Mouse (Mus musculus) hindbrain, postnatal 0 days (tissue): ENCODE results near the gene Adam1a. TPM values are rescaled to one million over a fixed set of nuclear protein-coding genes. Genes with fewer than 3 reads are reported as not detected.

Experiments used
- ATAC-seq: fragments of 200-750 bp; cut with Nextera tagmentation; 2 replicates; pipeline ENCODE4 v1.8.0; 2017; ENCODE audit warnings: mild to moderate bottlenecking, moderate TSS enrichment, moderate library complexity
- DNase-seq: peaks from one replicate; pipeline ENCODE4 v3.0.0-alpha.2; 2015; ENCODE audit warnings: low spot score
- H3K27ac ChIP-seq: fragments of 300-500 bp; sonication (generic); 2 replicates; pipeline ENCODE4 v1.5.1; 2014; ENCODE audit warnings: mild to moderate bottlenecking
- H3K27me3 ChIP-seq: fragments of 300-500 bp; sonication (generic); 2 replicates; pipeline ENCODE4 v1.6.1; 2014; ENCODE audit warnings: low read length, mixed read lengths; ENCODE audit not compliant: insufficient read depth
- H3K36me3 ChIP-seq: fragments of 300-500 bp; sonication (generic); 2 replicates; pipeline ENCODE4 v1.6.1; 2014; ENCODE audit warnings: low read length, mixed read lengths; ENCODE audit not compliant: insufficient read depth
- H3K4me1 ChIP-seq: fragments of 300-500 bp; sonication (generic); 2 replicates; pipeline ENCODE4 v1.6.1; 2014; ENCODE audit warnings: antibody characterized with exemption, low read length, mixed read lengths; ENCODE audit not compliant: insufficient read depth
- H3K4me2 ChIP-seq: fragments of 300-500 bp; sonication (generic); 2 replicates; pipeline ENCODE4 v1.6.1; 2014; ENCODE audit warnings: low read depth, mild to moderate bottlenecking, low read length, moderate library complexity, mixed read lengths
- H3K4me3 ChIP-seq: fragments of 300-500 bp; sonication (generic); 2 replicates; pipeline ENCODE4 v1.5.1; 2014; ENCODE audit warnings: low read length
- H3K9ac ChIP-seq: fragments of 300-500 bp; sonication (generic); replicated peaks from 2 replicates; pipeline ENCODE4 v1.6.1; 2014; ENCODE audit warnings: mild to moderate bottlenecking, low read length, moderate library complexity, mixed read lengths
- H3K9me3 ChIP-seq: fragments of 300-500 bp; sonication (generic); 2 replicates; pipeline ENCODE4 v1.6.1; 2016; ENCODE audit warnings: low read length, mixed read lengths
- CTCF ChIP-seq: IDR thresholded peaks from 2 replicates; pipeline ENCODE4 v1.5.1; 2016; ENCODE audit warnings: antibody characterized with exemption, control low read depth, low read depth
- WGBS: fragments of 180-500 bp; shearing (Covaris S2); extraction: QIAGEN DNeasy Blood & Tissue Kit; methylation state at CpG from one replicate; pipeline ENCODE4 v1.1.7; 2014; 5-methylcytosine and 5-hydroxymethylcytosine counted together
- polyA plus RNA-seq: library from polyadenylated mRNA; unstranded; fragments of >200 nt; fragmentation: Nextera tagmentation; extraction: Ambion mirVana; gene quantifications from 2 replicates; pipeline ENCODE4 v1.2.1, GENCODE M21; 2015
- total RNA-seq: library from RNA; depleted of rRNA; stranded (reverse); fragments of >200 nt; gene quantifications from 2 replicates; pipeline ENCODE4 v1.2.3, GENCODE M21; 2014

The Adam1a gene
- total and polyA plus RNA-seq, 2 experiments from 2014 or later, result 1.3 to 14.4 TPM

DNA sequence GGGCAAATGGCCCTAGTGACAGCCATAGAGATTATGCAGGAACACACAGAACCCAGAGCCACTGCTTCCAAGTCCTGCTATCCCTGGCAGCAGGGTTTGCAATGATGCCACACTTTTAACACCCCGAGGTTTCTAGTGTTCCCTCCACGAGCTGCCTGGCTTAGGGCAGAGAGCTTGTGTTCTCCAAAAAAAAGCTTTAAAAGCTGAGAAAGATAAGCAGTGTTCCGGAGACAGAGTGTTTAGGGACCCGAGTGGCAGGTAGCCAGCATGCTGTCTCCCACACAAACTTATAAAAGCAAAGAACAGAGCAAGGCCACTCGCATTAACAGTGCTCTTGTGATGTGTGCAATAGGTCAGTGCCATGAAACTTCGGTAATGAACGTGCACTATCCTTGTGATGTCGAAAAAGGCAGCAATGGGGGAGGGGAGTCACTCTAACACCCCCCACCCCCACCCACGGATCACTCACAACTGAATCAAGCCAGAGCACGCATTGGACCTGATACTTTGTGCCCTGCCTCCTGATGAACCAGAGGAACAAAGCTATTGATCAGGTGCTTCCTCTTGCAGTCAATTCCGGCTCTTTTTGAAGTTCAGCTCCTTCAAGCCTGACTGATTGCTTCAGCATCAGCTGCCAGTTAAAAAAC lies 46.3 kb upstream of the Adam1a start:
- Histone ChIP-seq H3K27me3 (no peaks in the 10 kb centered on the region), H3K4me1 (peaks cover 6% of the 10 kb centered on the region; the same call in 1 of the 2 replicates), H3K27ac (0 out of 2 replicates have a peak overlapping the region, but pooled peaks have one; percentile 26), H3K4me2 (peak overlapping the region; percentile 94; the same call in 1 of the 2 replicates), H3K36me3 (no peaks in the 10 kb centered on the region), H3K4me3 (no peak overlapping the region), H3K9me3 (no peaks in the 10 kb centered on the region), H3K9ac (no peak overlapping the region)
- TF ChIP-seq CTCF, result no peak
- WGBS, result 60% methylated on average over 11 of the region's 11 CpGs
- DNase-seq, result no peak
- no peak for ATAC-seq

DNA sequence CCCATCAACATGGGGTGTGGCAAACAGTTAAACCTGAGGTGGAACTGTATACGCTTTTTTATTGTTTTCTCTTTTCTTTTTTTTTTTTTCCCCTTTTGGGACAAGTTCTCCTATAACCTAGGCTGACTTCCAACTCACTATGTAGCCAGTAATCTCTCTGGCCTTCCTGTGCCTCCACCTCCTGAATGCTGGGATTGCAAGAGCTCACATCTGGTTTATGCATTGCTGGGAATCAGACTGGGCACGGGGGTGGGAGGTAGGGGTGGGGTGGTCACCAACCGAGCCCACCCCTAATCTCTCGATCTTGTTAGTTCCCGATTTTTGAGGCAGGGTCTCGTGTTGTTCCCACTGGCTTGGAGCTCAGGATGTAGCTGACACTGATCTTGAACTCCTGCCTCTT lies 44.6 kb upstream of the Adam1a start:
- H3K9ac ChIP-seq, result no peak overlapping the region
- DNase-seq (no peak), ATAC-seq (no peak)
- H3K27ac ChIP-seq, result no peak overlapping the region
- no peak overlapping the region for H3K4me2 ChIP-seq
- H3K4me3 ChIP-seq, result no peak overlapping the region
- no peaks in the 10 kb centered on the region for H3K27me3 ChIP-seq
- H3K9me3 ChIP-seq, result no peaks in the 10 kb centered on the region
- no peaks in the 10 kb centered on the region for H3K36me3 ChIP-seq
- peaks cover 6% of the 10 kb centered on the region; the same call in 1 of the 2 replicates for H3K4me1 ChIP-seq
- TF ChIP-seq CTCF, result no peak
- 86% methylated on average over 6 of the region's 6 CpGs for WGBS

GRCm38 (mm10) chr5:121586400-121587039 lies 41.2 kb upstream of the Adam1a start:
- no peak for ATAC-seq
- Histone ChIP-seq H3K27ac (no peak overlapping the region), H3K27me3 (no peaks in the 10 kb centered on the region), H3K4me1 (no peaks in the 10 kb centered on the region), H3K9me3 (no peaks in the 10 kb centered on the region), H3K4me3 (no peak overlapping the region), H3K9ac (no peak overlapping the region), H3K36me3 (no peaks in the 10 kb centered on the region), H3K4me2 (no peak overlapping the region)
- 74% methylated on average over 6 of the region's 6 CpGs for WGBS
- TF ChIP-seq CTCF, result no peak
- no peak for DNase-seq

- H3K27me3 ChIP-seq, result no peaks in the 10 kb centered on the region
- WGBS, result 85% methylated on average over 5 of the region's 5 CpGs
- H3K36me3 ChIP-seq, result no peaks in the 10 kb centered on the region
- no peaks in the 10 kb centered on the region for H3K4me1 ChIP-seq
- no peaks in the 10 kb centered on the region for H3K9me3 ChIP-seq
- TF ChIP-seq CTCF, result no peak
- no peak overlapping the region for H3K4me2 ChIP-seq
- DNase-seq, result no peak
- no peak for ATAC-seq
- H3K9ac ChIP-seq, result no peak overlapping the region
- no peak overlapping the region for H3K27ac ChIP-seq
- no peak overlapping the region for H3K4me3 ChIP-seq
Measured at GRCm38 (mm10) chr5:121585699-121586098, 40.4 kb upstream of the Adam1a start.

- no peak for TF ChIP-seq CTCF
- no peak overlapping the region for H3K4me3 ChIP-seq
- no peak overlapping the region for H3K27ac ChIP-seq
- H3K4me1 ChIP-seq, result no peaks in the 10 kb centered on the region
- no peaks in the 10 kb centered on the region for H3K9me3 ChIP-seq
- 97% methylated on average over 10 of the region's 10 CpGs for WGBS
- no peaks in the 10 kb centered on the region; the same call in 1 of the 2 replicates for H3K36me3 ChIP-seq
- DNase-seq, result no peak
- no peak overlapping the region for H3K9ac ChIP-seq
- no peak for ATAC-seq
- no peak overlapping the region for H3K4me2 ChIP-seq
- no peaks in the 10 kb centered on the region for H3K27me3 ChIP-seq
Measured at GRCm38 (mm10) chr5:121585005-121585404, 39.7 kb upstream of the Adam1a start.

DNA sequence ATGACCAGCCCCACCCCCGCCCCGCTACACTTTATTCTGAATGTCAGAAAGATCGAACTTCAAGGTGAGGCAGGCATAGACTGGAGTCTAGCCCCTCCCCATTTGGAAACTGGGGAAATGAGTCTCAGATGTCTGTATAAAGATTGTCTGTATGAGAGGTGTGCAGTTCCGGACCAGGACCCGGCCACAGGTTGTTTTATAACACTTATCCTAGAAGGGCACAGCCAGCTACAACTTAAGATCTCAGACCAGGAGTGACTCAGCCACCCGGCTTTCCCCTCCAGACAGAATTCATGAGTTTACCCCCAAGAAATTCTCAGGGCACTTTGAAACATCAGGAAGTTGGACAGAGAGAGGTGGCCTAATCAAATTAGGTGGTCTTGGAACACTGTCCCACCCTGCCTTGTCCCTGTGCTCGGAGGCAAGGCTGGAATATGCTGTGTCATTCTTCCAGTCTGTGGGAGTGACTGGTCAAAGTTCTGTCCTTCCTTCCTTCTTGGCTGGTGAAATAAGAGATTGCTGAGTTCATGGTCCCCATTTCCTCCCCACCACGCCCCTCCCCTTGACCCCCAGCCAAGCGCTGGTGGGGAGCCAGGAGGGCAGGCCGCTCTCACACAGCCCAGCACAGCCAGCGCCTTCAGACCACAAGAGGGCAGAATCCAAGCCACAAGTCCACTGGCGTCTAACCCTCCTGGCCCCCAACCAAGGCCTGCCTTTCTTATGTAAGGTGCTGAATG lies 38.7 kb upstream of the Adam1a start:
- Histone ChIP-seq H3K27ac (peak overlapping the region; percentile 26; the same call in 1 of the 2 replicates), H3K4me3 (no peak overlapping the region), H3K9me3 (no peaks in the 10 kb centered on the region), H3K4me2 (no peak overlapping the region), H3K27me3 (no peaks in the 10 kb centered on the region), H3K9ac (no peak overlapping the region), H3K4me1 (no peaks in the 10 kb centered on the region), H3K36me3 (peaks cover 8% of the 10 kb centered on the region; the same call in 1 of the 2 replicates)
- ATAC-seq (peak; percentile 70), DNase-seq (peak; percentile 78)
- TF ChIP-seq CTCF, result peak; percentile 75
- WGBS, result 52% methylated on average over 12 of the region's 12 CpGs
